Mouse (Mus musculus): Measurements from ENCODE around the gene Cog4. TPM values are rescaled to one million over a fixed set of nuclear protein-coding genes. Genes with fewer than 3 reads are reported as not detected.
A peak's percentile ranks its signal among the peaks of the same experiment; 100 is the strongest.
"Not testable (repeated sequence)": the region's sequence is repeated elsewhere in the genome, so short reads cannot be mapped to it uniquely, and the experiment has no call there.

Cog4 gene
- total RNA-seq, 2 experiments from 2014 or later = 60.3 to 64.2 TPM

GRCm38 (mm10) chr8:110901839-110902578, 55.6 kb downstream of the Cog4 start, which contains the start of gene Fuk:
Gene Fuk (minus strand): TSS chr8:110902488.
- peak within 1 kb of the TSS; percentile 89 for H3K27ac ChIP-seq
- peak within 1 kb of the TSS; percentile 79 for H3K4me3 ChIP-seq
- no peak for TF ChIP-seq CTCF (IDR thresholded peaks at IDR 0.05)
- intact Hi-C loops (cut with DNase I) = no loop called here
- peak; percentile 89 for DNase-seq

DNA sequence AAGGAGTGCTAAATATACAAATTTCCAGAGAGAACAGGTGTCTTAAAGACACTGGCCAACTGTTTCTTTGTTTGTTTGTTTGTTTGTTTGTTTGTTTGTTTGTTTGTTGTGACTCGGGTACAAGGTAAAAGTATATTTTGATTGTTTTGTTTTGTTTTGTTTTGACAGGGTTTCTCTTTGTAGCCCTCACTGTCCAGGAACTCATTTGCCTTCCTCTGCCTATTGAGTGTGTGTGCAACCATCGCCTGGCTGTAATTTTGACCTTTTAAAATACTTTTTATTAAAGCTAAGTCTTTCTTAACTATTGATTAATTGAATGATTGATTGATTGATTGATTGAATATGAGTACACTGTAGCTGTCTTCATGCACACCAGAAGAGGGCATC, 56.2 kb downstream of the Cog4 start:
- Histone ChIP-seq H3K27ac (peak overlapping the region; percentile 89), H3K4me3 (peak overlapping the region; percentile 79)
- TF ChIP-seq CTCF (IDR thresholded peaks at IDR 0.05) = no peak
- DNase-seq = no peak
- intact Hi-C loops (cut with DNase I) = no loop called here

GRCm38 (mm10) chr8:110905404-110905803, 59.0 kb downstream of the Cog4 start:
- no peak for TF ChIP-seq CTCF (IDR thresholded peaks at IDR 0.05)
- DNase-seq = no peak
- intact Hi-C loops (cut with DNase I) = no loop called here
- H3K4me3 ChIP-seq = no peak overlapping the region
- H3K27ac ChIP-seq = no peak overlapping the region

GRCm38 (mm10) chr8:110906682-110907081, 60.3 kb downstream of the Cog4 start:
- no peak overlapping the region for H3K27ac ChIP-seq
- no peak for DNase-seq
- no peak overlapping the region for H3K4me3 ChIP-seq
- no peak for TF ChIP-seq CTCF (IDR thresholded peaks at IDR 0.05)
- intact Hi-C loops (cut with DNase I) = no loop called here

DNA sequence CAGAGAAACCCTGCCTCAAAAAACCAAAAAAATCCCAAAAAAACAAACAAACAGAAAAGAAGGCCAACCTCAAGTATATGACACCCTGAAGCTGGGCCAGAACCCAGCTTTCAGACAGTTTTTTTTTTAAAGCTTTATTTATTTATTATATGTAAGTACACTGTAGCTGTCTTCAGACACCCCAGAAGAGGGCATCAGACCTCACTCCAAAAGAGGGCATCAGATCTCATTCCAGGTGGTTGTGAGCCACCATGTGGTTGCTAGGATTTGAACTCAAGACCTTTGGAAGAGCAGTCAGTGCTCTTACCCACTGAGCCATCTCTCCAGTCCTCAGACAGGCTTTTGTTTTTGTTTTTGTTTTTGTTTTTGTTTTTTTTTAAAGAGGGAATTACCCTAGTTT, 63.5 kb downstream of the Cog4 start:
- TF ChIP-seq CTCF (IDR thresholded peaks at IDR 0.05) = peak; percentile 48
- H3K27ac ChIP-seq; DNase-seq; intact Hi-C loops (cut with DNase I); H3K4me3 ChIP-seq: not testable (repeated sequence)

GRCm38 (mm10) chr8:110911576-110912570, 65.5 kb downstream of the Cog4 start:
- peak; percentile 39; the same call in 1 of the 2 replicates for TF ChIP-seq CTCF (IDR thresholded peaks at IDR 0.05)
- H3K4me3 ChIP-seq = no peak overlapping the region
- no peak for DNase-seq
- no peak overlapping the region for H3K27ac ChIP-seq
- intact Hi-C loops (cut with DNase I) = no loop called here

DNA sequence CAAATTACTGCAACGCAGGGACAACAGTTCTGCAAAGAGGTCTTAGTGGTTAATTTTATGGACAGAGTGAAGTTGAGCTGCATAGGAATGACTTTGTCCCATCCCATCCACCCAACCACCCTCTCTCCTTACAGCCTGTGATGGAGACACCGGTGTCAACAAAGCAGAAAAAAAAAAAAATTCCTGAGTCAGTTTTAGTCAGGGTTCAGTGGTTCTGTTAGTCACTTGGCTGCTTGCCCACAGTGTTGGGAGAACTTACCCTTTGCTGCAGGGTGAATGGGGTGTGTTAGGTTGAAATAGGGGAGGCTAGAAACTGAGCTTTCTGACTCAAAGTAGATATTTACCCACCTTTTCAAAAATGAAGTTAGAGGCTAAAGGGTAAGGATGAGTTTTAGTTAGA, 71.0 kb downstream of the Cog4 start:
- no peak for TF ChIP-seq CTCF (IDR thresholded peaks at IDR 0.05)
- DNase-seq = no peak
- Histone ChIP-seq H3K4me3 (no peak overlapping the region), H3K27ac (no peak overlapping the region)
- intact Hi-C loops (cut with DNase I) = loop anchor here (5.0 kb wide), 1 partner anchor 50 kb away; no protein-coding TSS in a partner anchor

- Histone ChIP-seq H3K27ac (no peak overlapping the region), H3K4me3 (no peak overlapping the region)
- no peak for TF ChIP-seq CTCF (IDR thresholded peaks at IDR 0.05)
- DNase-seq = no peak
- intact Hi-C loops (cut with DNase I) = loop anchor here (5.0 kb wide), 1 partner anchor 49 kb away; no protein-coding TSS in a partner anchor
These were observed 71.6 kb downstream of the Cog4 start for GRCm38 (mm10) chr8:110918027-110918426.

DNA sequence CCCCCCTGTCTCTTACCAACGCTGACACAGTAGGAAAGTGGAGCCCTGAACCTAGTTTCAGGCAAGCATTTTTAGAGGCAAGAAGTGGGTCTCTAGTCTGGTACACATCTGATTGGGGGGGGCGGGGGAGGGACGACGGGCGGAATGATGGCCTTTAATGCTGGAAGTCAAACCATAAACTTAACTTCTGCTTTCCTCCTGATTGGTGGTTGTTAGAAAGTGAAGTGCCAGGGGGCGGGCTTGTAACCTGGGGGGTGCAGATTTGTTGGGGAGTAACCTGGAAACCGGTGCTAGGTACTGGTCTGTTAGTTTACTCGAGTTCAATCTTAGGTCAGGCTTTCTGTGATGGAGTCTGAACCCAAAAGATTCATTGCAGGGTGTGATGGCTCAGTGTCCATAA, 72.1 kb downstream of the Cog4 start:
- no peak for DNase-seq
- no peak for TF ChIP-seq CTCF (IDR thresholded peaks at IDR 0.05)
- no peak overlapping the region for H3K4me3 ChIP-seq
- H3K27ac ChIP-seq = peak overlapping the region; percentile 95
- intact Hi-C loops (cut with DNase I) = loop anchor here (5.0 kb wide), 1 partner anchor 49 kb away; no protein-coding TSS in a partner anchor

DNA sequence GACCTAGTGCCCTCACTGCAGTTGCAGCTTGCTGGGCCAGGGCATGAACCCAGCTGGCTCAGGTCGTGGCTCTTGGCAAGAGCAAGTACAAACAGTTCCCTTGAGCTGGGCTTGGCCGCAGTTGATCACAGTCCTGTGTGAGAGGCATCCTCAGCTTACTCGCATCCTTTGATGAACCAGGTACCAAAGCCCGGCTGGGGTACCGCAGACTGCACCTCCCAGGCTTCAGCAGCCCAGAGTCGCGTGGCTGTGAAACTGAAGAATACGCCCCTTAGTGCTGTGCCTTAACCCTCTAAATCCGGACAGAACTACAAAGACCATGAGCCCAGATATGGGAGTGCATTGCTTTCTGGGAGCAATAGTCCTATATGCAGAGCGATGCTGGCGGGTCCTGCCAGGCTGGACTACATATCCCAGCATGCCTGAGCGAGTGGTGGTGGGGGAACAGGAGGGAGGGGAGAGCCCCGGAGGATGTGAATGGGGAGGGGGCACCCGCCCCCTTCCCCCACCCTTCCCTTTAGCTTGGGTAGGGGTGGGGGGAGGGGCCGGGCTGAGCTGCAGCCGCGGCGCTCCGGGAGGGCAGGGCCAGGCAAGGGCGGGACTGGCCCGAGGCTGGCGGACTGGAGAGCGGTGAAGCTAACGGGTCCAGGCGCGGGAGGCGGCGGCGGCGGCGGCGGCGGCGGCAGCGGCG, 73.1 kb downstream of the Cog4 start, which contains the start of gene St3gal2:
TSS of gene St3gal2 (plus strand) at position 582 of the 691 bp plus-strand sequence.
- intact Hi-C loops (cut with DNase I) = loop anchor here (2.0 to 5.0 kb wide), 3 partner anchors 15 to 48 kb away; no protein-coding TSS in a partner anchor
- Histone ChIP-seq H3K4me3 (peak within 1 kb of the TSS; percentile 76), H3K27ac (peak within 1 kb of the TSS; percentile 95)
- peak; percentile 93 for DNase-seq
- no peak for TF ChIP-seq CTCF (IDR thresholded peaks at IDR 0.05)

DNA sequence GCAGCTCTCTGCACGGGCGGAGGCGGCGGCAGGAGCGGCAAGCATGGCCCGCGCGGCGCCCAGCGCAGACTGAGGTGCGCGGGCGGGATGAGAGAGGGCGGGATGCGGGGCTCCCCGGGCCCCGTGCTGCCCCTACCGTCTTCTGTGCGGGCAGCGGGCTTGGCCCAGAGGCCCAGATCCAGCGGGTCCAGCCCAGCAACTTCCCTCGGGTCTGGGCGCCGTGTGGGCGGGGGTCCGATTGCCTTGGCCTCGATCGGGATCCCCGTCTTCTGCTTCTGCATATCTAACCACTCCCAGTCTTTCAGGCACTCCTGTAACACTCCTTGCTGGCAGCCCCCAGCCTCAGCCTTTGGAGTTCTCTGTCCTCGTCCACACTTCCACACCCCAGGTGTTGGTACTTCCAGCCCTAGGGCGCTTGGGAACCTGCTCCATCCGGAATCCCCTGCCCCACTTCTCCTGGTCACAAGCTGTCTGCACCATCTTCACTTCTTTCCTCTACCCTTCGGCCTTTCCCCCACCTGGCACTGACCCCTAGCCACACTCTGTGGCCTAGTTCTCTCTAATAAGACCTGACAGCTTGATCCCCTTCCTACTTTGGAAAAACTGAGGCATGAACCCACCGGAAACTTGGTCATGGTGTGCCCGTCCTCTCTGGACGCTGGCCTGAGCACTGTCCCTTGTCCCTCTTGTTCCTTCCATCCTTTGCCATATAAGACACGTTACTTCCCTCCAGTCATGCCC, 73.8 kb downstream of the Cog4 start:
- intact Hi-C loops (cut with DNase I) = loop anchor here (2.0 to 5.0 kb wide), 2 partner anchors 15 to 37 kb away; no protein-coding TSS in a partner anchor
- Histone ChIP-seq H3K27ac (peak overlapping the region; percentile 95), H3K4me3 (peak overlapping the region; percentile 76)
- TF ChIP-seq CTCF (IDR thresholded peaks at IDR 0.05) = no peak
- no peak for DNase-seq
